Mouse (Mus musculus) neural tube, embryonic 14.5 days (tissue): ENCODE measurements around the gene Gm28539. TPM values are rescaled to one million over a fixed set of nuclear protein-coding genes. Genes with fewer than 3 reads are reported as not detected.
"Not testable (repeated sequence)": the region's sequence is repeated elsewhere in the genome, so short reads cannot be mapped to it uniquely, and the experiment has no call there.

ENCODE experiments used
- ATAC-seq: fragments of 200-750 bp; cut with Nextera tagmentation; 2 replicates; pipeline ENCODE4 v1.8.0; 2017; ENCODE audit warnings: low read depth, mild to moderate bottlenecking, moderate TSS enrichment, moderate library complexity
- H3K27ac ChIP-seq: fragments of 300-500 bp; sonication (generic); 2 replicates; pipeline ENCODE4 v1.5.1; 2014; ENCODE audit warnings: low read depth, mild to moderate bottlenecking, control low read depth, low read length, moderate library complexity, mixed read lengths
- H3K27me3 ChIP-seq: fragments of 300-500 bp; sonication (generic); 2 replicates; pipeline ENCODE4 v1.6.1; 2014; ENCODE audit warnings: low read length; ENCODE audit not compliant: control insufficient read depth, insufficient read depth
- H3K36me3 ChIP-seq: fragments of 300-500 bp; sonication (generic); 2 replicates; pipeline ENCODE4 v1.6.1; 2014; ENCODE audit warnings: low read length, mixed read lengths; ENCODE audit not compliant: control insufficient read depth, insufficient read depth
- H3K4me1 ChIP-seq: fragments of 300-500 bp; sonication (generic); 2 replicates; pipeline ENCODE4 v1.6.1; 2014; ENCODE audit warnings: low read length; ENCODE audit not compliant: control insufficient read depth, insufficient read depth
- H3K4me2 ChIP-seq: fragments of 300-500 bp; sonication (generic); 2 replicates; pipeline ENCODE4 v1.6.1; 2014; ENCODE audit warnings: mild to moderate bottlenecking, low read depth, low read length, control low read depth
- H3K4me3 ChIP-seq: fragments of 300-500 bp; sonication (generic); 2 replicates; pipeline ENCODE4 v1.5.1; 2014; ENCODE audit warnings: low read depth, low read length, control low read depth, mixed read lengths
- H3K9ac ChIP-seq: fragments of 300-500 bp; sonication (generic); replicated peaks from 2 replicates; pipeline ENCODE4 v1.6.1; 2014; ENCODE audit warnings: low read depth, mild to moderate bottlenecking, control low read depth, low read length, mixed read lengths
- H3K9me3 ChIP-seq: fragments of 300-500 bp; sonication (generic); 2 replicates; pipeline ENCODE4 v1.6.1; 2016; ENCODE audit warnings: low read length; ENCODE audit not compliant: control insufficient read depth
- WGBS: fragments of 180-500 bp; shearing (Covaris S2); extraction: QIAGEN DNeasy Blood & Tissue Kit; methylation state at CpG from one replicate; pipeline ENCODE4 v1.1.7; 2014; 5-methylcytosine and 5-hydroxymethylcytosine counted together
- polyA plus RNA-seq: library from polyadenylated mRNA; unstranded; fragments of >200 nt; fragmentation: Nextera tagmentation; extraction: Ambion mirVana; gene quantifications from 2 replicates; pipeline ENCODE4 v1.2.1, GENCODE M21; 2014

Gm28539 gene
- polyA plus RNA-seq, 1 experiment from 2014 or later: not detected

DNA sequence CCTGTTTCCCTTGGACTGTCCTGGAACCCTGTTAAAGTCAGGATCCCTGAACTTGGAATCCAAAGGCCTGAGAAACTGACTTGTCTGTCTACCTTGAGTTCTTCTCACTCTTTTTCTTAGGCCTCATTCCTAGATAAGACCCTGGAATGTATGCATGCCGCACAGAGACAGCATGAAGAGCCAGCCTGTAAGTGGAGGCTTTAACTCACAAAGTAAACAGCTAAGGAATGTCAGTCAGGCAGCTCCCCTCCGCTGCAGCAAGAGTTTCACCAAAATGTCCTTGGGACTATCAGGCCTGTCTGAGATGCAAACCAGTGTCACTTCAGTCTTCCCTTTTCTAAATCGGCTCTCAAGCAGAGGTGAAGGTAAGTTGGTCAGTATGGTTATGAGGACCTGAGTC, 134.5 kb downstream of the Gm28539 start:
- Histone ChIP-seq H3K36me3 (peaks cover 29% of the 10 kb centered on the region), H3K27me3 (no peaks in the 10 kb centered on the region)
- WGBS: 90% methylated on average over 3 of the region's 3 CpGs

DNA sequence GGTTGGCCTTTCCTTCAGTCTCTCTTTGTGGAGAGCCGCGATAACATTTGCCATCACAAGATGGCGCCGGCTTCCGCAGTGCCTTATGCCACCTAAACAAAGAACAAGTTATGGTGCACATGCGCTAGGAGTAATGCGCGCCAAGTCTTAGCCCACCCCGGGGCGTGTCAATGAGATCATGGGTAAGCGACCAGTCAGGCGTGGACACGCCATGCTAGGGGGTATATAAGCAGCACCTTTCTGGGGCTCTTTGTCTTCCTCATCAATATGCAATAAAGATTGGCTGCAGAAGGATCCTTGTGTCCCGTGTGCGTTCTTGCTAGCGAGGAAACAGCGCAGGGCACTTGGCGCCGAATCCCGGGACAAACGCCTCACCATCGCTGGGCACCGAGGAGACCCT, 139.3 kb downstream of the Gm28539 start:
- not testable (repeated sequence) for ATAC-seq, H3K27ac ChIP-seq, H3K27me3 ChIP-seq, H3K4me3 ChIP-seq, H3K9me3 ChIP-seq, H3K4me1 ChIP-seq, H3K9ac ChIP-seq, H3K4me2 ChIP-seq, H3K36me3 ChIP-seq
- 86% methylated on average over 23 of the region's 23 CpGs for WGBS

More for the DNA sequence above, 134.5 kb downstream of the Gm28539 start:
- Histone ChIP-seq H3K9me3 (no peaks in the 10 kb centered on the region), H3K4me2 (no peak overlapping the region), H3K4me3 (no peak overlapping the region), H3K9ac (no peak overlapping the region), H3K27ac (no peak overlapping the region), H3K4me1 (no peaks in the 10 kb centered on the region)
- ATAC-seq: no peak

DNA sequence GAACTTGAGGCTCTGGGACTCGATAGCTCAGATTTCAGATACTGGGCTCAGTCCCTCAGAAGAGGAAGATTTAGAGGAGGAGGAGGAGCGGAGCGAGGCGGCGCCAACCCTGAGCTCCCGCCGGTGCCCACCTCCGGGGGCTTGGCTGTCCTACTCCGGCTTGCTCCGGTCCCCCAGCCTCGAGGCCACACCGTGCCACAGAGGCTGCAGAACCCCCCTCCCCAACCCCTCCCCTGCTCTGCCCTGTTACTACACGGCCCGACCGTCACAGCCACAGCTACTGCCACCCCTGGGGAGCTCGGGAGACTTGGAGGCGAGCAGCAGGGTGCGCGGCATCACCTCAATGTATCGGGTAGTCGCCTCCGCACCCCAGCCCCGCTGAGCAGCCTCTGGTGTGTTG, 139.9 kb downstream of the Gm28539 start:
- Histone ChIP-seq H3K4me2 (no peak overlapping the region), H3K4me3 (no peak overlapping the region)
- ATAC-seq: peak; percentile 14; the same call in 1 of the 2 replicates

DNA sequence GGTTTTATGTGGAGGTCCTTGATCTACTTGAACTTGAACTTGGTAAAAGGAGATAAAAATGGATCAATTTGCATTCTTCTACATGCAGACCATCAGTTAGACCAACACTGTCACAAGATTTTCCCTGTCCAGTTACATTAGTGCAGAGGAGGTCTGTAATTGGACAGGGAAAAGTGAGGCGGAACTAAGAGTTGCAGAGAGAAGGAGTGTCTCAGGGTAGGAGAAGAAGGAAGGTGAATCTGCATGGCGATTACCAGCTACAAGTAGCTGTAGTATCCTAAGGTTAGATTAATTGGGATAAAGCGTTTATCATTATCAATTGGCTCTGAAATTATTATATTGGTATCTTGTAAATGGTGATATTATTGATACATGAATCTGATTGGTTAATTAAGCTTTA, 150.0 kb downstream of the Gm28539 start:
- Histone ChIP-seq H3K36me3 (no peaks in the 10 kb centered on the region), H3K27me3 (no peaks in the 10 kb centered on the region), H3K9ac (no peak overlapping the region), H3K9me3 (no peaks in the 10 kb centered on the region), H3K4me1 (no peaks in the 10 kb centered on the region), H3K27ac (no peak overlapping the region), H3K4me2 (no peak overlapping the region), H3K4me3 (no peak overlapping the region)
- WGBS: 95% methylated on average over 3 of the region's 3 CpGs
- ATAC-seq: no peak

More for the DNA sequence above, 139.9 kb downstream of the Gm28539 start:
- no peak overlapping the region for H3K27ac ChIP-seq
- no peaks in the 10 kb centered on the region for H3K9me3 ChIP-seq
- 73% methylated on average over 23 of the region's 23 CpGs for WGBS
- H3K4me1 ChIP-seq: no peaks in the 10 kb centered on the region
- H3K27me3 ChIP-seq: no peaks in the 10 kb centered on the region
- no peak overlapping the region for H3K9ac ChIP-seq
- H3K36me3 ChIP-seq: peaks cover 3% of the 10 kb centered on the region; the same call in 1 of the 2 replicates

DNA sequence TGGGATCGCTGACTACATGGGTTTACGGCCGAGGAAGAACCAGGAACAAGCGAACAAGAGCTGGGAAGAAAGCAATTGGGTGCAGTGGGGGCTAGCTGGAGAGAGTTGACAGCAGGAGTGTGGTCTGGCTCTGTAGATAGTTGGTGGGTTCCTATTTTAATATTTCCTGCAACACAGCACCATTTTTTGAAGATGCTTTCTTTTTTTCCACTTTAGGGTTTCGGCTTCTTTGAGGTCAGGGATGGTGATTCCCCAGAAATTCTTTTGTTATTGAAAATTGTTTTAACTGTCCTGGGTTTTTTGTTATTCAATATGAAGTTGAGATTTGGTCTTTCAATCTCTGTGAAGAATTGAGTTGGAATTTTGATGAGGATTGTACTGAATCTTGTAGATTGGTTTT, 150.5 kb downstream of the Gm28539 start:
- no peak for ATAC-seq
- H3K27me3 ChIP-seq: no peaks in the 10 kb centered on the region
- no peaks in the 10 kb centered on the region for H3K4me1 ChIP-seq
- H3K27ac ChIP-seq: no peak overlapping the region
- 92% methylated on average over 5 of the region's 5 CpGs for WGBS
- no peaks in the 10 kb centered on the region for H3K9me3 ChIP-seq
- no peak overlapping the region for H3K9ac ChIP-seq
- H3K4me2 ChIP-seq: no peak overlapping the region
- H3K36me3 ChIP-seq: no peaks in the 10 kb centered on the region
- no peak overlapping the region for H3K4me3 ChIP-seq

DNA sequence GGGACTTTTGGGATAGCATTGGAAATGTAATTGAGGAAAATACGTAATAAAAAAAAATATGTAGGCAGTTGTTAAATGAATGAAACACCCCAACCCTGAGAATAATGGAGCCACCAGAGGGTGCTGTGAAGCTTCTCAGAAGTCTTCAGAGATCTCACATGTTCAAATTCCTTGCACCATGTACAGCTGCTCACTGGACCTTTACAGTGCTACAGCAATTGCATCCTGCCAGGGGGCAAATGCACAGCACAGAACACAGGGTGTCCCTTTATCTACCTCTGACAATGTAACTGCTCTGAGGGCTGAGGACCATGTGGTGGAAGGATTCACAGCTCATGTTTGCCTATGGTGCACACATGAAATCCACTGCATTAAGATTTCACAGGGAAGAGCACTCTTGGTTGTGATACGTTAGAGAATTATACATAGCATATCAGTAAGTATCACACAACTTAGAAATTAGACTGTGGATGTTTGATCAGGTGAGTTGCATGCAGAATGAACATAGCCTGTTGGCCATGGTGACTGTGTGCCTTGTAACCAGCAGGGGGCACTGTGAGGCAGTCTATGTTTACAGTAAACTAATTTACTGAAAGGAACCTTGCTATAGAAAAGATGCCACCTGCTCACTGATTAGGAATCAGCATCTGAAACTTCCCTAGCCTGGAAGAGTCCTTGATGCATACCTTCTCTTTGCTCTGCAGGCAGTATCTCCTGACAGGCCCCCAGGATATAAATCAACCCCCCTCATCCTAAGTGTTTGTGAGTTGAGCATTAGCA, 166.4 kb downstream of the Gm28539 start:
- H3K27ac ChIP-seq, H3K9me3 ChIP-seq, H3K9ac ChIP-seq, H3K27me3 ChIP-seq, H3K36me3 ChIP-seq, H3K4me2 ChIP-seq, H3K4me1 ChIP-seq, H3K4me3 ChIP-seq, ATAC-seq: not testable (repeated sequence)
- 55% methylated on average over 2 of the region's 2 CpGs for WGBS

DNA sequence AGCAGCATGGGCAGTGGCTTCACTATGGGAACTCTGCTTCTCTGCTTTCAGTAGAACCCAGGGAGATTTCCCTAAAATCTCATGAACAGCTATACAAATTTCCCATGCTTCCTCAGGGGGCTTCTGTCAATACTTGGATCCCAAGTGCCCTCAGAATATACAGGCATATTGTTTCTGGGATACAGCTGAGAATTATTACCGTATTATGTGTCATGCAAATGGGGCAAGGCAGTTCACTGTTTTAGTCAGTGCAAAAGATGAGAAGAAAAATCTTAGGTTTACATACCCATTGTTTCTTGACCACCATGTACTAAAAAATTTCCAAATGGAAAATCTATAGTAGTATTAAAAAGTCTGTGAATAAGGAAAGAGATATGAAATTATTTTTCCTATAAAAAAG, 167.4 kb downstream of the Gm28539 start:
- Histone ChIP-seq H3K4me1 (no peaks in the 10 kb centered on the region), H3K27ac (no peak overlapping the region), H3K27me3 (no peaks in the 10 kb centered on the region), H3K4me2 (no peak overlapping the region), H3K4me3 (no peak overlapping the region), H3K9me3 (no peaks in the 10 kb centered on the region), H3K9ac (no peak overlapping the region), H3K36me3 (no peaks in the 10 kb centered on the region)
- 90% methylated on average over 1 of the region's 1 CpGs for WGBS
- no peak for ATAC-seq

DNA sequence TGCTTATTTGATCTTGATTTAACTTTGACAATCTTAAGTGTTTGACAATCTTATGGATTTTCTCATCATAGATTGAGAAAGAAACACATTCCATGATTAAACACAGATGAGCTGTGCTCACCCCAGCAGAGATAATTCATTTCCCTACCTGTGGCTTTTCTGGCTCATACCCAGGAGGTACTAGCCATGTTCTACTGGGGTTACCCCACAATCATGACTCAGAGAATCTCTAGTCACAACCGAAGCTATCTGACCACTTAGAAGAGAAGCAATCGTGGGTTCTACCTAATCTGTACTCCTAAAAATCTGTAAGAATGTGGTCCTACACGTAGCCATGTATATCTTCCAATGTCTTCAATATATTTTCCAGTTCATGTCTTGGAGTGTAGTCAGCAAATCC, 168.9 kb downstream of the Gm28539 start:
- Histone ChIP-seq H3K9ac (no peak overlapping the region), H3K36me3 (no peaks in the 10 kb centered on the region), H3K9me3 (no peaks in the 10 kb centered on the region), H3K27me3 (no peaks in the 10 kb centered on the region), H3K27ac (no peak overlapping the region), H3K4me3 (no peak overlapping the region), H3K4me1 (no peaks in the 10 kb centered on the region), H3K4me2 (no peak overlapping the region)
- 80% methylated on average over 3 of the region's 3 CpGs for WGBS
- ATAC-seq: no peak
